Mouse (Mus musculus) lung, postnatal 25 days (tissue): ENCODE results near the gene Slc12a5.

Source experiments
- DNase-seq: peaks from one replicate; pipeline ENCODE4 v3.0.0; 2022; ENCODE audit warnings: low spot score

The Slc12a5 gene

GRCm38 (mm10) chr2:164960716-164961441 is at the start of gene Slc12a5:
Gene Slc12a5 (plus strand): TSS chr2:164960802.
- peak; percentile 42 for DNase-seq

- DNase-seq, result peak; percentile 92
Measured at GRCm38 (mm10) chr2:164911086-164912048, 49.2 kb upstream of the Slc12a5 start, which contains the start of gene Zfp335. Gene Zfp335 (minus strand): TSS chr2:164911757.

- no peak for DNase-seq
Measured at GRCm38 (mm10) chr2:164912151-164912550, 48.5 kb upstream of the Slc12a5 start.

- no peak for DNase-seq
Measured at GRCm38 (mm10) chr2:164912749-164913427, 47.7 kb upstream of the Slc12a5 start.

- DNase-seq, result peak; percentile 83
Measured at GRCm38 (mm10) chr2:164913428-164913786, 47.2 kb upstream of the Slc12a5 start.

- no peak for DNase-seq
Measured at GRCm38 (mm10) chr2:164916820-164917219, 43.8 kb upstream of the Slc12a5 start.

- DNase-seq, result no peak
Measured at GRCm38 (mm10) chr2:164917371-164917770, 43.2 kb upstream of the Slc12a5 start.

- DNase-seq, result no peak
Measured at GRCm38 (mm10) chr2:164918325-164918724, 42.3 kb upstream of the Slc12a5 start.

GRCm38 (mm10) chr2:164921984-164922383 is 38.6 kb upstream of the Slc12a5 start:
- no peak for DNase-seq

GRCm38 (mm10) chr2:164923291-164923690 is 37.3 kb upstream of the Slc12a5 start:
- no peak for DNase-seq

- peak; percentile 89 for DNase-seq
Measured at GRCm38 (mm10) chr2:164924100-164924857, 36.3 kb upstream of the Slc12a5 start.

- DNase-seq, result no peak
Measured at GRCm38 (mm10) chr2:164930706-164931581, 29.7 kb upstream of the Slc12a5 start.

- DNase-seq, result no peak
Measured at GRCm38 (mm10) chr2:164933534-164933933, 27.1 kb upstream of the Slc12a5 start.

- peak; percentile 24 for DNase-seq
Measured at GRCm38 (mm10) chr2:164935991-164936390, 24.6 kb upstream of the Slc12a5 start.

- DNase-seq, result peak; percentile 34
Measured at GRCm38 (mm10) chr2:164938146-164939091, 22.2 kb upstream of the Slc12a5 start.

- no peak for DNase-seq
Measured at GRCm38 (mm10) chr2:164939106-164939505, 21.5 kb upstream of the Slc12a5 start.

GRCm38 (mm10) chr2:164940140-164940830 is 20.3 kb upstream of the Slc12a5 start, which contains the start of gene Mmp9:
Gene Mmp9 (plus strand): TSS chr2:164940780.
- DNase-seq, result no peak

- peak; percentile 50 for DNase-seq
Measured at GRCm38 (mm10) chr2:164942692-164943290, 17.8 kb upstream of the Slc12a5 start.
